Mouse (Mus musculus) heart, embryonic 14.5 days (tissue): ENCODE results near the gene Slc12a3. TPM values are rescaled to one million over a fixed set of nuclear protein-coding genes. Genes with fewer than 3 reads are reported as not detected.

ENCODE experiments used
- ATAC-seq: fragments of 200-750 bp; cut with Nextera tagmentation; 2 replicates; pipeline ENCODE4 v1.8.0; 2017; ENCODE audit warnings: low read depth, moderate TSS enrichment; ENCODE audit not compliant: insufficient number of reproducible peaks, insufficient read depth, low FRiP score
- H3K27ac ChIP-seq, 2 experiments: fragments of 200-500 bp in 1 of 2; fragments of 300-500 bp in 1 of 2; sonication (generic) in 1 of 2; replicated peaks in 1 of 2; 2 replicates each; pipeline ENCODE4 v1.5.1; 2012 to 2014; ENCODE audit warnings: low read depth in 2 of 2, low read length in 2 of 2, control low read depth in 1 of 2, mild to moderate bottlenecking in 1 of 2, mixed read lengths in 1 of 2; ENCODE audit not compliant: control insufficient read depth in 1 of 2, insufficient read depth in 1 of 2
- H3K27me3 ChIP-seq: fragments of 300-500 bp; sonication (generic); 2 replicates; pipeline ENCODE4 v1.6.1; 2014; ENCODE audit warnings: mild to moderate bottlenecking, low read length, control low read depth; ENCODE audit not compliant: control insufficient read depth, insufficient read depth
- H3K36me3 ChIP-seq: fragments of 300-500 bp; sonication (generic); 2 replicates; pipeline ENCODE4 v1.6.1; 2014; ENCODE audit warnings: mild to moderate bottlenecking, control low read depth, low read length, mixed read lengths; ENCODE audit not compliant: control insufficient read depth, insufficient read depth
- H3K4me1 ChIP-seq, 2 experiments: fragments of 200-500 bp in 1 of 2; fragments of 300-500 bp in 1 of 2; sonication (generic) in 1 of 2; 2 replicates each; pipeline ENCODE4 v1.6.1; 2012 to 2014; ENCODE audit warnings: low read length in 2 of 2, control low read depth in 1 of 2, mixed read lengths in 1 of 2; ENCODE audit not compliant: control insufficient read depth in 2 of 2, insufficient read depth in 2 of 2
- H3K4me2 ChIP-seq: fragments of 300-500 bp; sonication (generic); 2 replicates; pipeline ENCODE4 v1.6.1; 2014; ENCODE audit warnings: mild to moderate bottlenecking, low read length
- H3K4me3 ChIP-seq, 2 experiments: fragments of 200-500 bp in 1 of 2; fragments of 300-500 bp in 1 of 2; sonication (generic) in 1 of 2; 2 replicates each; pipeline ENCODE4 v1.5.1; 2012 to 2014; ENCODE audit warnings: low read length in 2 of 2, mild to moderate bottlenecking in 2 of 2, control low read depth in 1 of 2, low read depth in 1 of 2, moderate library complexity in 1 of 2; ENCODE audit not compliant: control insufficient read depth in 1 of 2, insufficient read depth in 1 of 2
- H3K9ac ChIP-seq: fragments of 300-500 bp; sonication (generic); 2 replicates; pipeline ENCODE4 v1.6.1; 2014; ENCODE audit warnings: mild to moderate bottlenecking, low read length
- H3K9me3 ChIP-seq: fragments of 300-500 bp; sonication (generic); 2 replicates; pipeline ENCODE4 v1.6.1; 2016; ENCODE audit warnings: low read length, control low read depth; ENCODE audit not compliant: control insufficient read depth
- whole genome bisulfite sequencing: fragments of 180-500 bp; shearing (Covaris S2); extraction: QIAGEN DNeasy Blood & Tissue Kit; methylation state at CpG from one replicate; pipeline ENCODE4 v1.1.7; 2014; 5-methylcytosine and 5-hydroxymethylcytosine counted together
- polyA plus RNA-seq: library from polyadenylated mRNA; unstranded; fragments of >200 nt; fragmentation: Nextera tagmentation; extraction: Ambion mirVana; gene quantifications from 2 replicates; pipeline ENCODE4 v1.2.1, GENCODE M21; 2014

Gene Slc12a3
- polyA plus RNA-seq, 1 experiment from 2014 or later = not detected

DNA sequence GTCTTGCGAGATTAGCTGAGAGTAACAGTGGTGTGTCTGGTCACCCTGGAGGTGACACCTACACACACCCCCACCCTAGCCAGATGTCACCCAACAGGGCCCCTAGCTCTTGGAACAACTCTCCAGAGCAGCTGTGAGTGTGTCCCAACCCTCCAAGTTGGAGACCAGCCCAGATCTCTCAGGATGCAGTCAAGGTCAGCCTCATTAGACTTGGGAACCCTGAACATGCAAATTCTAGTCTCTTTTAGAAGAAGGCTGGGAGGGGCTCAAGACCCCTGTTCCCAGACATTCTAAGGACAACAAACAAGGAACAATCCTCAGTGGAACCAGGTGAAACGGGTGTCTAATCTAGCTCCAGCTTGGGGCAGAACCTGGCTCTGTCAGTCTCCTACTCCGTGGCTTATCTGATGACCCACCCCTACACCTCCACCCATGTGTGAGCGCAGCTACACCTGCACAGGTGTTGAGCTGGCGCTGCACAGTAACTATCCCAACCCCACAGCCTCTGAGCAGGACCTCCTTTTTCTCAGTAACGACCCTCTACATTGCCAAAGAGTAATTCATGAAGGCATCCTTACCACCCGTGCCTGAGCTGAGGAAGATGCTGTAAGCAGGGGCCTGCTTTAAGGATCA, 33.7 kb downstream of the Slc12a3 start:
- H3K36me3 ChIP-seq = no peaks in the 10 kb centered on the region
- no peak overlapping the region for H3K4me3 ChIP-seq
- H3K9ac ChIP-seq = no peak overlapping the region
- H3K4me1 ChIP-seq = peaks cover 30 to 42% of the 10 kb centered on the region in 2 experiments
- H3K27me3 ChIP-seq = no peaks in the 10 kb centered on the region
- WGBS = 70% methylated on average over 7 of the region's 7 CpGs
- ATAC-seq = 0 out of 2 replicates have a peak, but pooled peaks have one; percentile 8
- 0 out of 2 replicates have a peak overlapping the region, but pooled peaks have one; percentile 16 for H3K4me2 ChIP-seq
- H3K27ac ChIP-seq = peak overlapping the region; percentile 56 to 71
- H3K9me3 ChIP-seq = no peaks in the 10 kb centered on the region

DNA sequence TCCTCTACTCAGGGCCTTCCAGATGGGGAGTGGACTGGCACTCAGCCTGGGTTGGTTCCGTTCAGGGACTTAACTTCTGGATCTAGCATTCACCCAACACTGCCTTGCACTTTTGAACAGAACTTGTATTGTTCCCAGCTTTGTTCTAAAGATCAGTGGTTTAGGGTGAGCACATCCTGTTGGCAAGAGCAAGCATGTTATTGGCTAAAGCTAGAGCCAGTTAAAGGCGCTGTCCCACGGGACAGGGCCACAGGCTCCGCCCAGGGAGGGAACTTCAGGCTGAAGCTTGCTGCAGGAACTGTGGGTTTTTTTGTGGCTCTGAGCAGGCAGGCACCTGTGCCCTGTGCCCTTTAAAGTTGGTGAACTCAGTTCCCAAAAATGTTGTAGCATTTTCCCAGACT, 34.3 kb downstream of the Slc12a3 start:
- Histone ChIP-seq H3K9me3 (no peaks in the 10 kb centered on the region), H3K4me1 (peaks cover 28 to 37% of the 10 kb centered on the region in 2 experiments), H3K4me2 (peak overlapping the region; percentile 10; the same call in 1 of the 2 replicates), H3K36me3 (no peaks in the 10 kb centered on the region), H3K4me3 (no peak overlapping the region), H3K9ac (no peak overlapping the region), H3K27ac (peak overlapping the region; percentile 56 to 71), H3K27me3 (no peaks in the 10 kb centered on the region)
- peak; percentile 70 for ATAC-seq
- 41% methylated on average over 4 of the region's 4 CpGs for WGBS

- Histone ChIP-seq H3K4me1 (peaks cover 21 to 30% of the 10 kb centered on the region in 2 experiments), H3K27ac (peak overlapping the region; percentile 56 to 71), H3K9me3 (no peaks in the 10 kb centered on the region), H3K9ac (no peak overlapping the region), H3K4me3 (no peak overlapping the region), H3K36me3 (no peaks in the 10 kb centered on the region), H3K4me2 (peak overlapping the region; percentile 10; the same call in 1 of the 2 replicates), H3K27me3 (no peaks in the 10 kb centered on the region)
- 58% methylated on average over 2 of the region's 2 CpGs for WGBS
- ATAC-seq = no peak
These were observed 34.9 kb downstream of the Slc12a3 start for GRCm38 (mm10) chr8:94363906-94364305.

DNA sequence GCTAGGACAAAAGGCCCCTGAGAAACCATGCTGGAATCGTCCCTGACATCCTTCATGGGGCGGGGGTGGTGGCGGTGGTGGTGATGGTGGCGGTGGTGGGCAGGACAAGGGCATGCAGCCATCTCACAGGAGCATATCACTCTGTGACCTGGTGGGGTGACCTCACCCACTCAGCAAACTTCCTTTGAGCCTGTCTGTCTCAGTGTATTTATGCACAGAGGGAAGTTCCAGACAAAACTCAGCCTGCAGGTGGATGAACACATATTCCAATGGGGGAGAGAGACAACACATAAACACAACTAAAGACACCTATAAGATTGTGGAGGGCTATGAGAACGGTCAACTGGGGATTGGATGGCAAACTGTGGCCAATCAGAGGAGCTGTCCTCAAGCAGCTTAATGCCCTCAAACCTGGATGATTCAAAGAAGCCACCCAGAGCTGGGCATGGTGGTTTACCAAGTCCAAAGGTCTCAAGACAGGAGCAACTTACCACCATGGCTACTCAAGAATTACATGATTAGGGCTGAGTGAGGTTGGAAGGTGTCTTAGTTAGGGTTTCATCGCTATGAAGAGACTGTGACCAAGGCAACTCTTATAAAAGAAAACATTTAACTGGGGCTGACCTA, 35.8 kb downstream of the Slc12a3 start:
- Histone ChIP-seq H3K4me3 (no peak overlapping the region), H3K9ac (no peak overlapping the region), H3K36me3 (no peaks in the 10 kb centered on the region), H3K4me1 (peaks cover 20 to 27% of the 10 kb centered on the region in 2 experiments), H3K27ac (no peak overlapping the region), H3K4me2 (no peak overlapping the region), H3K9me3 (no peaks in the 10 kb centered on the region), H3K27me3 (no peaks in the 10 kb centered on the region)
- no peak for ATAC-seq
- 86% methylated on average over 6 of the region's 6 CpGs for whole genome bisulfite sequencing

- Histone ChIP-seq H3K27me3 (no peaks in the 10 kb centered on the region), H3K9ac (no peak overlapping the region), H3K9me3 (no peaks in the 10 kb centered on the region), H3K4me3 (no peak overlapping the region), H3K4me2 (no peak overlapping the region), H3K27ac (no peak overlapping the region), H3K36me3 (no peaks in the 10 kb centered on the region), H3K4me1 (peaks cover 20 to 27% of the 10 kb centered on the region in 2 experiments)
- no peak for ATAC-seq
- WGBS = 84% methylated on average over 9 of the region's 9 CpGs
These were observed 36.5 kb downstream of the Slc12a3 start for GRCm38 (mm10) chr8:94365410-94365981.

- H3K36me3 ChIP-seq = no peaks in the 10 kb centered on the region
- no peak overlapping the region for H3K27ac ChIP-seq
- no peak overlapping the region for H3K4me3 ChIP-seq
- no peaks in the 10 kb centered on the region for H3K27me3 ChIP-seq
- no peak for ATAC-seq
- 78% methylated on average over 5 of the region's 5 CpGs for WGBS
- no peak overlapping the region for H3K9ac ChIP-seq
- H3K4me1 ChIP-seq = peaks cover 3 to 6% of the 10 kb centered on the region in 2 experiments
- no peak overlapping the region for H3K4me2 ChIP-seq
- H3K9me3 ChIP-seq = no peaks in the 10 kb centered on the region
These were observed 41.8 kb downstream of the Slc12a3 start for GRCm38 (mm10) chr8:94370839-94371238.

GRCm38 (mm10) chr8:94372955-94373599, 44.1 kb downstream of the Slc12a3 start:
- Histone ChIP-seq H3K27ac (no peak overlapping the region), H3K4me2 (no peak overlapping the region), H3K4me3 (no peak overlapping the region), H3K36me3 (no peaks in the 10 kb centered on the region), H3K9ac (no peak overlapping the region), H3K27me3 (no peaks in the 10 kb centered on the region), H3K9me3 (no peaks in the 10 kb centered on the region), H3K4me1 (peaks cover 5 to 12% of the 10 kb centered on the region in 2 experiments)
- 71% methylated on average over 6 of the region's 6 CpGs for WGBS
- ATAC-seq = no peak
